Mouse (Mus musculus) lung, postnatal 0 days (tissue): ENCODE measurements around the gene Nat9. TPM values are rescaled to one million over a fixed set of nuclear protein-coding genes. Genes with fewer than 3 reads are reported as not detected.
A peak's percentile ranks its signal among the peaks of the same experiment; 100 is the strongest.

Experiments
- ATAC-seq: fragments of 200-750 bp; cut with Nextera tagmentation; 2 replicates; pipeline ENCODE4 v1.8.0; 2017; ENCODE audit warnings: moderate library complexity
- DNase-seq: peaks from one replicate; pipeline ENCODE4 v3.0.0-alpha.2; 2016; ENCODE audit warnings: low spot score
- H3K27ac ChIP-seq: fragments of 300-500 bp; sonication (generic); 2 replicates; pipeline ENCODE4 v1.5.1; 2014; ENCODE audit warnings: antibody characterized with exemption, mild to moderate bottlenecking, low read length, mixed read lengths
- H3K27me3 ChIP-seq: fragments of 300-500 bp; sonication (generic); replicated peaks from 2 replicates; pipeline ENCODE4 v1.6.1; 2014; ENCODE audit warnings: low read length, mixed read lengths; ENCODE audit not compliant: insufficient read depth
- H3K36me3 ChIP-seq: fragments of 300-500 bp; sonication (generic); 2 replicates; pipeline ENCODE4 v1.6.1; 2014; ENCODE audit warnings: low read length, mixed read lengths; ENCODE audit not compliant: insufficient read depth
- H3K4me1 ChIP-seq: fragments of 300-500 bp; sonication (generic); 2 replicates; pipeline ENCODE4 v1.6.1; 2014; ENCODE audit warnings: antibody characterized with exemption, low read depth, low read length, mixed read lengths; ENCODE audit not compliant: insufficient read depth
- H3K4me2 ChIP-seq: fragments of 300-500 bp; sonication (generic); replicated peaks from 2 replicates; pipeline ENCODE4 v1.6.1; 2014; ENCODE audit warnings: low read depth, mild to moderate bottlenecking, low read length, moderate library complexity, mixed read lengths
- H3K4me3 ChIP-seq: fragments of 300-500 bp; sonication (generic); 2 replicates; pipeline ENCODE4 v1.5.1; 2014; ENCODE audit warnings: low read depth, low read length
- H3K9ac ChIP-seq: fragments of 300-500 bp; sonication (generic); replicated peaks from 2 replicates; pipeline ENCODE4 v1.6.1; 2014; ENCODE audit warnings: low read depth, mild to moderate bottlenecking
- H3K9me3 ChIP-seq: fragments of 300-500 bp; sonication (generic); 2 replicates; pipeline ENCODE4 v1.6.1; 2016; ENCODE audit warnings: low read length, mixed read lengths
- CTCF ChIP-seq: IDR thresholded peaks from 2 replicates; pipeline ENCODE4 v1.5.1; 2016; ENCODE audit warnings: antibody characterized with exemption, mild to moderate bottlenecking
- EP300 ChIP-seq: IDR thresholded peaks from 2 replicates; pipeline ENCODE4 v1.6.1; 2016; ENCODE audit warnings: antibody characterized with exemption, mild to moderate bottlenecking, control low read depth
- WGBS: fragments of 180-500 bp; shearing (Covaris S2); extraction: QIAGEN DNeasy Blood & Tissue Kit; methylation state at CpG from one replicate; pipeline ENCODE4 v1.1.7; 2014; 5-methylcytosine and 5-hydroxymethylcytosine counted together
- polyA plus RNA-seq: library from polyadenylated mRNA; unstranded; fragments of >200 nt; fragmentation: Nextera tagmentation; extraction: Ambion mirVana; gene quantifications from 2 replicates; pipeline ENCODE4 v1.2.1, GENCODE M21; 2015

Gene Nat9
- polyA plus RNA-seq, 1 experiment from 2014 or later, result 30.3 TPM

GRCm38 (mm10) chr11:115231168-115231915 lies 43.7 kb upstream of the Nat9 start:
- no peak for TF ChIP-seq EP300
- no peak for TF ChIP-seq CTCF
- Histone ChIP-seq H3K4me1 (no peaks in the 10 kb centered on the region), H3K27me3 (no peaks in the 10 kb centered on the region), H3K4me2 (no peak overlapping the region), H3K9me3 (no peaks in the 10 kb centered on the region), H3K9ac (no peak overlapping the region), H3K27ac (peak overlapping the region; percentile 32; the same call in 1 of the 2 replicates), H3K36me3 (no peaks in the 10 kb centered on the region), H3K4me3 (no peak overlapping the region)
- DNase-seq, result no peak
- 58% methylated on average over 14 of the region's 14 CpGs for WGBS
- ATAC-seq, result no peak

- no peaks in the 10 kb centered on the region for H3K9me3 ChIP-seq
- no peaks in the 10 kb centered on the region for H3K36me3 ChIP-seq
- H3K4me1 ChIP-seq, result no peaks in the 10 kb centered on the region
- H3K27ac ChIP-seq, result no peak overlapping the region
- H3K4me2 ChIP-seq, result no peak overlapping the region
- DNase-seq, result no peak
- H3K4me3 ChIP-seq, result no peak overlapping the region
- H3K9ac ChIP-seq, result no peak overlapping the region
- ATAC-seq, result no peak
- WGBS, result 54% methylated on average over 15 of the region's 15 CpGs
- no peaks in the 10 kb centered on the region for H3K27me3 ChIP-seq
- no peak for TF ChIP-seq CTCF
- TF ChIP-seq EP300, result no peak
These were observed 41.6 kb upstream of the Nat9 start for GRCm38 (mm10) chr11:115229021-115229930.

DNA sequence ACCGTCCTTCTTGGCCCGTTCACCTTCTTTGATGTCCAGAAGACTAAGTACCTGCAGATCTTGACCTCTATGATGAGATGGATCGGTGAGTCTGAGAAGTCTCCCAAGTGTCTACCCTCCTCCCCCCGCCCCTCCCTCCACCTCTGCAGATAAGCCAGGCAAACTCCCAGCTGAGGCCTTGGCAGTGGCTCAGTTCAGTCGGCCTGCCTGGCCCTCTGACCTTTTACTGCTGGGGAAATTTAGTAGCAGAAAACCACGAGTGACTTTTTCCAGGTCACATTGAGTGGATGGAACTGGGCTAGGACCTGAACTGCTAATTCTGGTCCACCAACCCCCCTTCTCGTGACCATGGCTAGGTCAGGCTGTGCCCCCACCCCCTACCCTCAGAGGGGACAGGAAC lies 40.8 kb upstream of the Nat9 start:
- WGBS, result 58% methylated on average over 7 of the region's 7 CpGs
- Histone ChIP-seq H3K4me3 (no peak overlapping the region), H3K9me3 (no peaks in the 10 kb centered on the region), H3K4me1 (no peaks in the 10 kb centered on the region), H3K27me3 (no peaks in the 10 kb centered on the region), H3K36me3 (no peaks in the 10 kb centered on the region), H3K9ac (no peak overlapping the region), H3K27ac (no peak overlapping the region), H3K4me2 (no peak overlapping the region)
- ATAC-seq, result no peak
- DNase-seq, result no peak
- TF ChIP-seq CTCF, result no peak

GRCm38 (mm10) chr11:115227640-115228039 lies 40.0 kb upstream of the Nat9 start:
- Histone ChIP-seq H3K4me3 (no peak overlapping the region), H3K4me1 (peaks cover 5% of the 10 kb centered on the region), H3K4me2 (no peak overlapping the region), H3K36me3 (no peaks in the 10 kb centered on the region), H3K27me3 (no peaks in the 10 kb centered on the region), H3K9me3 (no peaks in the 10 kb centered on the region), H3K27ac (no peak overlapping the region), H3K9ac (no peak overlapping the region)
- DNase-seq, result no peak
- 57% methylated on average over 12 of the region's 12 CpGs for WGBS
- TF ChIP-seq EP300, result no peak
- TF ChIP-seq CTCF, result no peak
- ATAC-seq, result no peak

DNA sequence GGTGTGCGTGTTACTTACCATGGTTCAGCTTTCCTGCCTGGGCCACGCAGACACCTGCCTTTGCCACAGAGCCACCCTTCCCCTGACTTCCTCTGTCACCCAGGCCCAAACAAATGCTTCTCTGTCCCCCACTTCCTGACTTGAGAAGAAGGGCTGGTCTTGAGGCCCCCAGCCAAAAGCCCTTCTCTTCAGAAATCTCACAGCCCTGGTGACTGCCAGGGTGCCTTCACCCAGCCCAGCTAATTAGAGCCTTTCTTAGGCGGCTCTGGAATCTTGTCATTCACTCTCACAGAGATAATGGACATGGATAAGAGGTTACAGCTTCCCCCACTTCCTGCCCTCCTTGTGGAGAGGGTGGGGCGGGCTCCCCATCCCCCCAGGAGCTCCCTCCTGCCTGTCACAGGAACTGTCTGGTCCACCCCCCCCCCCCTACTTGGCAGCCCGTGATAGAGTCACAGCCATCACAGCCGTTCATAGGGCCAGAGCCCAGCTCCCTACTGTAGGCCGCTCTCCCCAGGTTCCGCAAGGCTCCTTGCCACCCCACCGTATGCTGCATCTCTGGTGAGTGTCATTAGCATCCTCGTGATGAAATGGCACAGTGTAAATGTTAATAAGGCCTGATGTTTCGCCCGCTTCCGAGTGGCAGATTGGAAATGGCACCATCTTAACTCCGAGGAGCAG lies 39.3 kb upstream of the Nat9 start:
- no peak for DNase-seq
- Histone ChIP-seq H3K4me3 (no peak overlapping the region), H3K27ac (no peak overlapping the region), H3K9ac (no peak overlapping the region), H3K9me3 (no peaks in the 10 kb centered on the region), H3K36me3 (no peaks in the 10 kb centered on the region), H3K4me2 (no peak overlapping the region), H3K4me1 (peaks cover 11% of the 10 kb centered on the region), H3K27me3 (no peaks in the 10 kb centered on the region)
- TF ChIP-seq EP300, result no peak
- no peak for TF ChIP-seq CTCF
- WGBS, result 61% methylated on average over 14 of the region's 14 CpGs
- peak; percentile 51 for ATAC-seq

GRCm38 (mm10) chr11:115225301-115225700 lies 37.6 kb upstream of the Nat9 start:
- ATAC-seq, result no peak
- no peaks in the 10 kb centered on the region for H3K9me3 ChIP-seq
- TF ChIP-seq CTCF (no peak), EP300 (no peak)
- no peak overlapping the region for H3K4me3 ChIP-seq
- DNase-seq, result no peak
- peaks cover 13% of the 10 kb centered on the region for H3K4me1 ChIP-seq
- H3K4me2 ChIP-seq, result no peak overlapping the region
- no peak overlapping the region for H3K9ac ChIP-seq
- WGBS, result 88% methylated on average over 6 of the region's 6 CpGs
- no peaks in the 10 kb centered on the region for H3K36me3 ChIP-seq
- H3K27ac ChIP-seq, result no peak overlapping the region
- H3K27me3 ChIP-seq, result no peaks in the 10 kb centered on the region
